Mouse (Mus musculus) heart, embryonic 11.5 days (tissue): ENCODE measurements around the gene Foxc2. TPM values are rescaled to one million over a fixed set of nuclear protein-coding genes. Genes with fewer than 3 reads are reported as not detected.

ENCODE experiments used
- ATAC-seq: fragments of 200-750 bp; cut with Nextera tagmentation; replicated peaks from 2 replicates; pipeline ENCODE4 v1.8.0; 2017; ENCODE audit warnings: moderate library complexity; ENCODE audit not compliant: insufficient number of reproducible peaks, low FRiP score, low TSS enrichment
- H3K27ac ChIP-seq: fragments of 300-500 bp; sonication (generic); 2 replicates; pipeline ENCODE4 v1.5.1; 2014; ENCODE audit warnings: mild to moderate bottlenecking, low read depth, low read length
- H3K27me3 ChIP-seq: fragments of 300-500 bp; sonication (generic); 2 replicates; pipeline ENCODE4 v1.6.1; 2014; ENCODE audit warnings: mild to moderate bottlenecking, low read length, mixed read lengths; ENCODE audit not compliant: control insufficient read depth, insufficient read depth
- H3K36me3 ChIP-seq: fragments of 300-500 bp; sonication (generic); 2 replicates; pipeline ENCODE4 v1.6.1; 2014; ENCODE audit warnings: mild to moderate bottlenecking, low read length, moderate library complexity, mixed read lengths; ENCODE audit not compliant: control insufficient read depth, insufficient read depth
- H3K4me1 ChIP-seq: fragments of 300-500 bp; sonication (generic); 2 replicates; pipeline ENCODE4 v1.6.1; 2014; ENCODE audit warnings: low read length; ENCODE audit not compliant: control insufficient read depth, insufficient read depth
- H3K4me2 ChIP-seq: fragments of 300-500 bp; sonication (generic); 2 replicates; pipeline ENCODE4 v1.6.1; 2014; ENCODE audit warnings: mild to moderate bottlenecking, moderate library complexity
- H3K4me3 ChIP-seq: fragments of 300-500 bp; sonication (generic); 2 replicates; pipeline ENCODE4 v1.5.1; 2014; ENCODE audit warnings: low read depth, low read length
- H3K9ac ChIP-seq: fragments of 300-500 bp; sonication (generic); 2 replicates; pipeline ENCODE4 v1.6.1; 2014; ENCODE audit warnings: mild to moderate bottlenecking, low read depth, low read length, moderate library complexity
- H3K9me3 ChIP-seq: fragments of 300-500 bp; sonication (generic); replicated peaks from 2 replicates; pipeline ENCODE4 v1.6.1; 2016; ENCODE audit warnings: low read length; ENCODE audit not compliant: control insufficient read depth
- WGBS: fragments of 180-500 bp; shearing (Covaris S2); extraction: QIAGEN DNeasy Blood & Tissue Kit; methylation state at CpG from one replicate; pipeline ENCODE4 v1.1.7; 2014; ENCODE audit not compliant: insufficient replicate concordance; 5-methylcytosine and 5-hydroxymethylcytosine counted together
- polyA plus RNA-seq: library from polyadenylated mRNA; unstranded; fragments of >200 nt; fragmentation: Nextera tagmentation; extraction: Ambion mirVana; gene quantifications from 2 replicates; pipeline ENCODE4 v1.2.1, GENCODE M21; 2014

Foxc2 gene
- polyA plus RNA-seq, 1 experiment from 2014 or later: 12.7 TPM

GRCm38 (mm10) chr8:121084210-121084951 lies 31.6 kb upstream of the Foxc2 start, which contains the start of gene Foxf1:
Gene Foxf1 (plus strand): TSS chr8:121084386.
- Histone ChIP-seq H3K27me3 (peaks cover 99% of the 10 kb centered on the region), H3K4me1 (peaks cover 25% of the 10 kb centered on the region; the same call in 1 of the 2 replicates), H3K4me3 (peak within 1 kb of the TSS; percentile 60), H3K27ac (peak within 1 kb of the TSS; percentile 59), H3K9me3 (no peaks in the 10 kb centered on the region), H3K4me2 (peak within 1 kb of the TSS; percentile 98), H3K9ac (peak within 1 kb of the TSS; percentile 30; the same call in 1 of the 2 replicates), H3K36me3 (no peaks in the 10 kb centered on the region)
- no peak; the same call in 1 of the 2 replicates for ATAC-seq
- WGBS: under 1% methylated on average over 70 of the region's 83 CpGs

GRCm38 (mm10) chr8:121085011-121085410 lies 31.0 kb upstream of the Foxc2 start:
- Histone ChIP-seq H3K4me1 (peaks cover 28% of the 10 kb centered on the region), H3K27ac (no peak overlapping the region)
- WGBS: 3% methylated on average over 28 of the region's 30 CpGs

GRCm38 (mm10) chr8:121085561-121085960 lies 30.4 kb upstream of the Foxc2 start:
- peak overlapping the region; percentile 60 for H3K4me3 ChIP-seq
- H3K9ac ChIP-seq: no peak overlapping the region
- no peak overlapping the region for H3K27ac ChIP-seq
- peaks cover 99% of the 10 kb centered on the region for H3K27me3 ChIP-seq
- 51% methylated on average over 3 of the region's 3 CpGs for WGBS
- no peak for ATAC-seq
- H3K36me3 ChIP-seq: no peaks in the 10 kb centered on the region
- peak overlapping the region; percentile 98; the same call in 1 of the 2 replicates for H3K4me2 ChIP-seq
- H3K4me1 ChIP-seq: peaks cover 28% of the 10 kb centered on the region
- no peaks in the 10 kb centered on the region for H3K9me3 ChIP-seq

More at GRCm38 (mm10) chr8:121085011-121085410, 31.0 kb upstream of the Foxc2 start:
- Histone ChIP-seq H3K4me2 (peak overlapping the region; percentile 98), H3K4me3 (peak overlapping the region; percentile 60), H3K36me3 (no peaks in the 10 kb centered on the region), H3K9ac (peak overlapping the region; percentile 30; the same call in 1 of the 2 replicates), H3K9me3 (no peaks in the 10 kb centered on the region), H3K27me3 (peaks cover 99% of the 10 kb centered on the region)
- ATAC-seq: no peak

DNA sequence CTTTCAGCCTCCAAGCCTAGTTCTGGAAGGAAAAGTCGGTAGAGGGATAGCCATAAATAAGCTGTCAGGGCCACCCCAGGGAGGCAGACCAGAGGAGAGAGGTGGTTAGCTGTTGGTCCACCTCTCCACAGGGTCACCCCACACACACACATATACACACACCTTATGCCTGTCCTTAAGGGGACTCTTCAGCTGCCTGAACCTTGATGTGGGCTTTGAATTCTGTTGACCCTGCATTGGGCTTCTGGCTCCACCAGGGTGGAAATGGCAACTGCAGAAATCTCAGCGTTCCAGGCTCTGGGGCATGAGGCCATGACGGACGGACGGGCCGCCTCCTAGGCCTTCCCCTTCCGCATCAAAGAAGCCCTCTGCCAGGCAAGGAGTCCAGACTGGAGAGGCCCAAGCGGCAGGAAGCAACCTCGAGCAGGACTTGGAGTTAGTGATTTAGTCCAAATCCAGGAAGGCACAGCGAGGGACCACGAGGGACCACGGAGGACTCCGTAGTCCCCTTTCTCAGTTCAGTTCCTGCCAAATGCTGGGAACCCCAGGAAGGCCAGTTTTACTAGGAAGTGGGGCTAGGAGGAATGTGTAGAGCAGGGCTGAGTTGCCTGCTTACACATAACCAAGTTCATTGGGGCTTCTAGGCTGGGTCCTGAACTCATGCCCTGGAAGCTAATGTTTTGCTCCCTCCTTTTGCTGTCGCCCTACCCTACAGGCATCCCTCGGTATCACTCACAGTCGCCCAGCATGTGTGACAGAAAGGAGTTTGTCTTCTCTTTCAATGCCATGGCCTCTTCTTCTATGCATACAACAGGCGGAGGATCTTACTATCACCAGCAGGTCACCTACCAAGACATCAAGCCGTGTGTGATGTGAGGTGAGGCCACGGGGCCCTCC lies 29.7 kb upstream of the Foxc2 start:
- Histone ChIP-seq H3K4me3 (peak overlapping the region; percentile 60; the same call in 1 of the 2 replicates), H3K27ac (no peak overlapping the region), H3K36me3 (no peaks in the 10 kb centered on the region), H3K4me2 (peak overlapping the region; percentile 17; the same call in 1 of the 2 replicates), H3K27me3 (peaks cover 99% of the 10 kb centered on the region), H3K9me3 (no peaks in the 10 kb centered on the region), H3K4me1 (peaks cover 24% of the 10 kb centered on the region), H3K9ac (no peak overlapping the region; the same call in 1 of the 2 replicates)
- 16% methylated on average over 19 of the region's 19 CpGs for WGBS
- ATAC-seq: no peak

DNA sequence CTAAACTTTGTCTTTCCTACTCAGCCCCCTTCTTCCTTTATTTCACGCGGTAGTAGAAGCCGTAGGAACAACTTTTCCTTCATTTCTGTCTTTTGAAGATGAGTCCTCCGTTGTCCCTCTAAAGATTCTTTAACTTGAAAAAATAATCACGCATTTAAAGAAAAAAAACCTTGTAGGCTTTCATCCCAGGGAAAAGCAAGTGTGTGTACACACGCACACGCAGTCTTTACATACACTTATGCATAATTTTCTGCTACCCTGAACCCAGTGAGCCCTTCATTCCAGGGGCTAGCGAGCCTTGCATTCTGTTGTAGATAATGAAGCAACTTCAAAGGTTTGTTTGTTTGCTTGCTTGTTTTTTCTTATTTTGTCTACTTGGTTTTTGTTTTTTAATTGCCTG lies 27.7 kb upstream of the Foxc2 start:
- Histone ChIP-seq H3K9me3 (no peaks in the 10 kb centered on the region), H3K27ac (no peak overlapping the region), H3K4me1 (peaks cover 18% of the 10 kb centered on the region), H3K4me2 (no peak overlapping the region), H3K27me3 (peaks cover 96% of the 10 kb centered on the region), H3K36me3 (no peaks in the 10 kb centered on the region), H3K9ac (no peak overlapping the region), H3K4me3 (no peak overlapping the region)
- 8% methylated on average over 8 of the region's 8 CpGs for WGBS
- no peak for ATAC-seq

GRCm38 (mm10) chr8:121088871-121089630 lies 26.9 kb upstream of the Foxc2 start:
- no peak for ATAC-seq
- Histone ChIP-seq H3K36me3 (no peaks in the 10 kb centered on the region), H3K4me2 (peak overlapping the region; percentile 27), H3K4me1 (peaks cover 14% of the 10 kb centered on the region), H3K27ac (no peak overlapping the region), H3K4me3 (peak overlapping the region; percentile 14), H3K9me3 (no peaks in the 10 kb centered on the region), H3K27me3 (peaks cover 96% of the 10 kb centered on the region), H3K9ac (peak overlapping the region; percentile 29; the same call in 1 of the 2 replicates)
- 2% methylated on average over 40 of the region's 40 CpGs for WGBS

DNA sequence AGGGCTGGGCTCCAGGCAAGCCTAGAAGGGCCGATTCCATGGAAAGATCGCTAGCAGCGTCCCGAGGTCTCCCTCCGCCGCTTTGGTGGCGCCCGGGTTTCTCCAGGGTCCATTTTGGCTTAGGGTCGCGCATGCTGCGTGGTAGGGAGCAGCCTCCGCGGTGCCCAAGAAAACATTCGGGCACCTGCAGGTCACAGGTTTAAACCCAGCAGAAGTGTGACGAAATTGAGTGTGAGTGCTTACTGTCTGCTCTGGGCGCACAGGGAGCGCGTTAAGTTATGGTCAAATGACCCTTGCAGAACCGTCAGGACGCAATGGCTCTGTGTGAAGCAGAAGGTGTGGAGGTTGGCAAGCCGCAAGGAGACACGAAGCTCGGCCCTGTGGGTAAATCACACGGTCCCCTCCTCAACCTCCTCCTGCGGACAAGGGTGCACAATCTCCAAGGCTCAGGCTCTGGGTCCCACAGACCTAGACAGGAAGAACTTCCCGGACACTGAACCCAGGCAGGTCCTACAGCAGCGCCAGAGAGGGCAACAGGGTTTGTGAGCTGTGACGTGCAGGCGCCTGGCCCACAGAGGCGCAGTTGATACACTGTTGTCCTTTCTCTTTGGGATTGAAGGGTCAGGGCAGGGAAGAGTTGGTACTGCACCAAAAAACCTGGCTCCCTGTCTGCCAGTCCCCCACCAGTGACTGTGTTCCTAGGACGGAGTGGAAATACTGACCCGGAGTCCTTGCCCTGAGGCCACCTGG lies 26.2 kb upstream of the Foxc2 start:
- 9% methylated on average over 32 of the region's 32 CpGs for WGBS
- H3K4me2 ChIP-seq: peak overlapping the region; percentile 27
- no peaks in the 10 kb centered on the region for H3K36me3 ChIP-seq
- H3K4me1 ChIP-seq: peaks cover 7% of the 10 kb centered on the region
- ATAC-seq: no peak
- H3K4me3 ChIP-seq: peak overlapping the region; percentile 14
- no peaks in the 10 kb centered on the region for H3K9me3 ChIP-seq
- peak overlapping the region; percentile 29; the same call in 1 of the 2 replicates for H3K9ac ChIP-seq
- H3K27me3 ChIP-seq: peaks cover 93% of the 10 kb centered on the region
- no peak overlapping the region for H3K27ac ChIP-seq
